Mouse (Mus musculus): ENCODE measurements around the gene Hist2h2aa1. TPM values are rescaled to one million over a fixed set of nuclear protein-coding genes. Genes with fewer than 3 reads are reported as not detected.

Gene Hist2h2aa1
- total RNA-seq, 2 experiments from 2014 or later: 10,813 TPM; not detected in 1

DNA sequence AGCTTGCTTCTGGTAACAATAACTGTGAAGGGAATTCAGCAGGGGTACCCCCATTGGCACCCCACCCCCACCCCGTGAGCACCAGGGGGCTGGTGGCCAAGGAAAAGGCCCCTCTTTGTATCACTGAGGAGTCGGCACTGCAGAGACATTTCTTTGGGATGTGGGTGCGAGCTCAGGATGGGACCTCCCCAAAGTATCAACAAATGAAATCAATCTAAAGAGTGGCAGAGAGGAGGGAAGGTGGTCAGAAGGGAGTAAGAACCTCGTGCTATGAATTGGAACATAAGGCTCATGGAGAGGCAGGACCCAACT, 3.7 kb downstream of the Hist2h2aa1 start:
- ATAC-seq (replicated peaks; ENCODE audit: poor library complexity): no peak

DNA sequence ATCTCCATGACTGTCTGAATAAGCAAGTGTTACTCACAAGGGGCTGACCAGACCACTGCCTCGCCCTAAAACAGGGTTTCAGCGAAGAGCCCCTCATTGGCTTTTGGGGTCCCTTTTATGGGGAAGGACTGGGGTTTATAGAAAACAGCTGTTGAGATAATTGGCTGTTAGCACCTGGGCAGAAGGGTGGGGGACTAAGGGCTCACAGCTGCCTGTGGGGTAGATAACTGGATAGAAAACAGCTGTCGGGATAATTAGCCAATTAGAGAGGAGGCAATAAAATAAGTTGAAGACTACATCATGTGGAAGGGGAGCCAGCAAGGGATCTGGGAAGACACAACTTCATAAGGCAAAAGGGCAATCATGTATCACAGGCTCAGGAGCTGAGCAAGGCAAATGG, 5.6 kb downstream of the Hist2h2aa1 start:
- ATAC-seq (replicated peaks; ENCODE audit: poor library complexity): no peak

DNA sequence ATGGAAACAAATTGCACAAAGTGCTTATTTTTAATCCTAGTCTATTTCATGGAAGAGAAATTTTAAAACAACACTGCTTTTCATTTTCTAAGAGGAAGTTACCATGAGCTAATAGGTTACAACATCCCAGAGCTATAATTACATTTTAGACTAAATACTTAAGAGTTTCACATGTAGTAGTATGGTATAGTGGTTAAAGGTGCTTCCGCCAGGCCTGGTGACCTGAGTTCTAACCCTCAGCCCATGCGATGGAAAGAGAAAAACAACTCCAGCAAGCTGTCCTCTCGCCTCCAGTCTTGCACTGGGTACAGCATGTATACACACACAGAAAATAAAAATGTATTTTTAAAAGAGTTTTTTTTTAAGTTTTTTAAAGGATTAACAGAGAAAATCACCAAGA, 6.5 kb downstream of the Hist2h2aa1 start:
- peak; percentile 30 for ATAC-seq (replicated peaks; ENCODE audit: poor library complexity)

DNA sequence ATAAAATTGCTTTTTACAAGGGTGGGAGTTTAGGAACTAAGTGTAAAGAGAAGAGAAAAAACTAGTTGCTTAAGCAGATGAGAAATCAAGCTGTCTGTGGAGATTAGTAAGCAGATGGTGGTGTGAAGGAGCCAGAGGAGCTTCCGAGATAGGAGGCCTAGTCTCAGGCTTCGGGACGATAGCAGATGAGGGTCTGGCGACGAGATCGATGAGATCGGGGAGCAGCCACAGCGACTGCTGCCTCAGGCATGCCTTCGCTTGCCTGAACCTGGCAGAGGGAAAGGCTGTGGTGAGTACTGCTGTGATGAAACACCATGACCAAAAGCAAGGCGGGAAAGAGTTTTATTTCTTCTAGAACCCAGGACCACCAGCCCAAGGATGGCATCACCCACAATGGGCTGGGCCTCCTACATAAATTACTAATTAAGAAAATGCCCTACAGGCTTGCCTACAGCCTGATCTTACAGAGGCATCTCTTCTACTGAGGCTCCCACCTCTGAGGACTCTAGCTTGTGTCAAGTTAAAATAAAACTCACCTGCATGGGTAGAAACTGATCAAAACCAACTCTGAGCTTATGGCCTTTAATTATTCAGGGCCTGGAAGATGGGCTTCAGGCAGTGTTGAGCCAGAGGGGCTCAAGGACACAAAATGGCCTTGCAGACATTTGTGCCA, 9.5 kb downstream of the Hist2h2aa1 start:
- peak; percentile 96 for ATAC-seq (replicated peaks; ENCODE audit: poor library complexity)

DNA sequence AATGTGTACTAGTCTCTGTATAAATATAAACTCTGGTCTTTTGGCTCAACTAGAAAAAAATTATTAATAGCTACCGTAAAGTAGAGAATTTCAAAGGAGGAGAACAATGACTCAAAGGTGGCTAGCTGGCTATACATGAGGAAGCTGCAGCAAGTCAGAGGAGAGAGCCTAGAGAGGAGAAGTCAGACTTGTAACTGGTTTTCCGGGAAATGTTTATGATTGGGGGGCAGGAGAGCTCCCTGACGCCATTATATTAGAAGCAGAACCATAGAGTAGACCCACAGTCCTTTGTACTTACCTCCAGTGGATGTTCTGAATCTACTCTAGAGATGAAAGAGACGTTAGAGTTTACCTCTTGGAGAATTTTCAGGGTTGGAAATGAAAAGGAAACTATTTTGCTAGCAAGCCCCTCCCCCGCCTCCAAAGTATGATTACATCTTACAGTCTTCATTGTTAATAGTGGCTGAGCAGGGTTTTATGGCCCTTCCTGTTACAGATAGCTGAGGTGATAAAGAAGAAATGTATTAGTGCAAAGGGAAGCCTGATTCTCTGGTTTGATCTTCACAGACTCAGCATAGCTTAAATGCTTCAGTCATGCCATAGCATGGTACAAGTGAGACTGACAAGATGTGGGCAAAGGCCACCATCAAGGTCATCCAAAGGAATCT, 10.8 kb downstream of the Hist2h2aa1 start:
- ATAC-seq (replicated peaks; ENCODE audit: poor library complexity): no peak

DNA sequence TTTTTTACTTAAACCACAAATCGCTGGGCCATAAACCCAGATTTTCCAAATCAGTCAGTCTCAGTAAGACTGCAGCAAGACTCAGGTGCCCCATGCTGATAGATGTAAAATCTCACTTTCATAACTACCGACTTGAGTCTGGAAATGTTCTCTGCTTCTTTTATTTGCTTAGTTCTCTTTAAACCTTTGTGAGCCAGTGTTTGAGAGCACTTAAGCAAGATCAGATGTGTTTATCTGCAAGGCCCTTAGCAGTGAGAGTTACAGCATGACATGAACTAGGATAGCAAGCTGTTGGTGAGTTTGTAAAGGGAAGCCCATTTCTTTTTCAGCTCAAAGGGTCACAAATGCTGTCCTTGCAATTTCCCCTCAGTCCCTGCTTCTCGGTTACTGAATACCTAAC, 11.9 kb downstream of the Hist2h2aa1 start:
- no peak for ATAC-seq (replicated peaks; ENCODE audit: poor library complexity)

DNA sequence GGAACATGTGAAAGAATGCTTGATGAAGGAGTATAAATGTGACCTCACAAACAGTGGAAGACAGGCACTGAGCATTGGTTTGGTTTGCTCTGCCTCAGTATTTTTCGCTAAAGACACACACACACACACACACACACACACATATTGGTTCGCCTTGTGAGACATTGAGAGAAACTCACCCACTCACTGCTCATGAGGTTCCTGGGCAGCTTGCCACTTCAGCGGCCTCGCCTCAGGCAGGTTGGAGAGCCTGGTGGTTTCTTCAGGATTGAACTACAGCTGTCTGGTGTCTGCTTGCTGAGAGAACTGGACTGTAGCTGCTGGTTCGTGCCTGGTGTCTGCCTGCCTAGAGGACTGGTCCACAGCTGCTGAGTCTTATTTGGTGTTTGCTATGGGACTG, 14.9 kb downstream of the Hist2h2aa1 start:
- no peak for ATAC-seq (replicated peaks; ENCODE audit: poor library complexity)

DNA sequence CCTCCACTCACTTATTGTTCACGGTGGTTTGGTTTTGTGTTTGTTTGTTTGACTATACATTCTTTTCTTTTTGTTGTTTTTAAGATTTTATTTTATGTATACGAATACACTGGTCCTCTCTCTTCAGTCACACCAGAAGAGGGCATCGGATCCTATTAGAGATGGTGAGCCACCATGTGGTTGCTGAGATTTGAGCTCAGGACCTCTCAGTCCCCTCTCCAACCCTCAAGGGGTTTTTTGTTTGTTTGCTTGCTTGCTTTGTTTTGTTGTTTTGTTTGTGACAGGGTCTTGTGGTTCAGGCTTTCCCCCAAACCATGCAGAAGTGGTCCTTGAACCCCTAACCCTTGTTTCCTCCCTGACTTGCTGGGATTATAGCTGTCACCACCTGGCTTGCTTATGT, 16.3 kb downstream of the Hist2h2aa1 start:
- ATAC-seq (replicated peaks; ENCODE audit: poor library complexity): no peak

DNA sequence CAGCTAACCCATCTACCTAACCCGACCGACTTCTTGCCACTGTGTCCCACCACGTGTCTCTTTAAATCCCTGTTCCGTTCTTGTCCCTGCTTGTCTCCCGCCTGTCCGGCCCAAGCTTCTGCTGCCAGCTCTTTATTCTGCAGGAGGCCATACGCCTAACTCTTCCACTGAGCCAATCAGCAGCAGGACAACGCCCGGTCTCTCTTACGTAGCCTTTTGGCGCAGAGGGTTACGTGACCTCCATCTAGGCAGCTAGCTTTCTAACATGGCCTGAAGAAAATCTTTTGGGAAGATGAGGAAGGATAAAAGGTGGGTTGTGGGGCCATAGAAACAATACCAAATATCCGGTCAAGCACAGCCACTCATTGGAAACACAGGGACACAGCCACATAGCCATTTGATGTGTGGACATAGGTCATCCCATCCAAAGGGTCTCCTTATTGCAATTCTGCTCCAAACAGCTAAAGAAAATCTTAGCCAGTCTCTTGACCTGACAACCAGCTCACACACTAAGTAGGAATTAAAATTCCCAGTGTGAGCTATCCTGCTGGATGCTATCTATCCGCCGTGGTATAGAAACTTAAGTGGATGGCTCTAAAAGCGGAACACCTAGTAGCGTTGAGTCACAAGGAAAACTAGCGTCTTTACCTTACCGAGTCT, 17.0 kb downstream of the Hist2h2aa1 start:
- ATAC-seq (replicated peaks; ENCODE audit: poor library complexity): peak; percentile 62

DNA sequence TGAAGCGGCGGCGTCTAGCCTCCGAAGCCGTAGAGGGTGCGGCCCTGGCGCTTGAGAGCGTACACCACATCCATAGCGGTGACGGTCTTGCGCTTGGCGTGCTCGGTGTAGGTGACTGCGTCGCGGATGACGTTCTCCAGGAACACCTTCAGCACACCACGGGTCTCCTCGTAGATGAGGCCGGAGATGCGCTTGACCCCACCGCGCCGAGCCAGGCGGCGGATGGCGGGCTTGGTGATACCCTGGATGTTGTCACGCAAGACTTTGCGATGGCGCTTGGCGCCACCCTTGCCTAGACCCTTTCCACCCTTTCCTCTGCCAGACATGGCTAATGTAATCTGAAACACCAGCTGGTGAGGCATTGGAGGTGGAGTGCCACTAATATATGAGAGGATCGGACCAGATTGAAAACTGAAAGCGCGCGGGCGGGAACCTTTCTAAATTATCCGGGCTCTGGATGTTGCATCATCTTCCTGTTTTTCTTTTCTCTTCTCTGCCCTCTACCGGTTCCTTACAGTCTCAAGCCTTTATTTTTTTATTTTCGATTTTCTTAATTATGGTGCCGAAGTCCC, 17.8 kb downstream of the Hist2h2aa1 start, which contains the start of gene Hist2h4:
TSS of gene Hist2h4 (minus strand) at position 333 of the 572 bp plus-strand sequence.
- peak; percentile 85 for ATAC-seq (replicated peaks; ENCODE audit: poor library complexity)

DNA sequence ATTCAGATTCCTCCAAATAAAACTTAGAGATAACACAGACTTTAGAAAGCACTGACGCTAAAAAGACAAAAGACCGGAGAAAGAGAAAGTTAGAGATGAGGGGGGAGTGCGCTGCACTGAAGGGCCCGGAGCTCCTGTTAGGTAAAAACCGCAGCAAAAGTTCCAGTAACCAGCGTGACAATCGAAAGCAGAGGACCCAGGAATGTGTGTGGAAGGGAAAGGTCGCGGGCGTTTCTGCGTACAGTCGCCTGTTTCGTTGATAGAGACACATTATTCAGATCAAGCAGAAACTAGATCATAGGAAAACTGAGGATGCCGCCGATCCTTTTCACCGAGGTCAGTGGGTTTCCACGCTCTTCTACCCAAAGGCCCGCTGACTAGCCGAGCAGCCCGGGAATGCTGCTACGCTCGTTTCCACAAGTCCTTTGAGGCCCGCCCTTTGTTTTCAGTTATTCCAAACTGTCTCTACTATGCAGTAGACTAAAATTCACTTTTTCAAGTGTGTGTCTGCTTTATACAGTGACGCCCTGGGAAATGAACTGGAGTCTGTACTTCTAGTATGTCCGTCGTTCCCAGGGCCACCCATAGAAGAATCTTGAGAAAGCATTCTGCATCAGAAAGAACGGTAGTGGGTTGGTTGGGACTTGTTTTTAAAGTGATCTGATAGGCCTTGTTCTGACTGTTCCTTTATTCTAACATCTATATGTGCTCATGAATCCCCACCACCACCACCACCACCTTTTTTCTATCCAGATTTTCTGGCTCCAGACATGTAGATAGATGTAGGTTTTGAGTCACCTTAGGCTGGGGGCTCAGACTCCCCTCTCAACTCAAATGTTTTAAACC, 18.5 kb downstream of the Hist2h2aa1 start:
- peak; percentile 12; the same call in 1 of the 2 replicates for ATAC-seq (replicated peaks; ENCODE audit: poor library complexity)

DNA sequence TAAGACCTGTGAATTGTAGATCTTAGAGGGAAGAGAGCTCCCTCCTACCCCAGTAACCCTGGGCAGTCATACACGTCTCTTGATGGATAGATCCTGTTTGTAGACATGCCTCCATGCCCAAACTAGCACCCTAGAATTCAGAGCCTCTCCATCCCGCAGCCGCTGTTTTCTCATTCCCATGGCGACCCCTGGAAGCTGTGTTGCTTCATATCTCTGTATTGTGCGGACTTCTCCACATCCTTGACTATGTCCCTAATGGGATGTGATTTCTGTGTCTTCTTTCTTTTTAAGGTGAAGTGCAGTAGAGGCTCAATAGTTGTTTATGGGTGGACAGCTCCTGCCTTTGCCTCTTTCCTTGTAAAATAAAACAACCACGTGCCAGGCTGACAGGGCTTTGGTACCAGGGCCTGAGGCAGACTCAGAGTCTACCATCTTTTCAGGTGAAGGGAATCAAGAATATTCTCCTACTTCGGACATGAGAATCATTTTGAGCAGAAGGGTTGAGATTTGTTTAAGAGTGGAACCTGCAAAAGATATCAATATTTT, 19.2 kb downstream of the Hist2h2aa1 start:
- no peak for ATAC-seq (replicated peaks; ENCODE audit: poor library complexity)

DNA sequence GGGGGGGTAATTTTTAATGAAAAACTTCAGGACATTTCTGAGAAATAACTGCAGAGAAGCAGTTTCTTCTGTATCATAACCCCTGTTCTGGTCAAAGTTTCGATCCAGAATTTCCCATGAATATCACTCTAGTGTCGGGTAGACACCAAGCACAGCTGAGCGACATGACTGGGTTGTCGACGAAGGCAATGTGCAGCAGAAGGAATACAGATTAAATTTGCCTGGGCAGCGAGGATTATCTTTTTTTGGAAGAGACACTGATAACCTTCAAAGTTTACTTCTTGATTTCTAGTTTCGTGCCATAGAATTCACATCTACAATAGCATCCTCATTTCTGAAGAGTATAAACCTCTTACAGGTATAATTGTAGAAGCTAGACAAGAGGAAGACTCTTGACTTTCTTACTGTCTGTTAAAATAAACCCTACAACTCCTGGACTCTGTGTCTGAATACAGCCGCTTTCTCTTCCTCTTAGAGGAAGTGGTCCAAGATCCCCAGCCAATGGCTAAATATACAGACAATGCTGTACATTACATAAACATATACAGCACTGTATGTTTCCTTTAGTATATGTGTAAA, 20.9 kb downstream of the Hist2h2aa1 start:
- no peak for ATAC-seq (replicated peaks; ENCODE audit: poor library complexity)

DNA sequence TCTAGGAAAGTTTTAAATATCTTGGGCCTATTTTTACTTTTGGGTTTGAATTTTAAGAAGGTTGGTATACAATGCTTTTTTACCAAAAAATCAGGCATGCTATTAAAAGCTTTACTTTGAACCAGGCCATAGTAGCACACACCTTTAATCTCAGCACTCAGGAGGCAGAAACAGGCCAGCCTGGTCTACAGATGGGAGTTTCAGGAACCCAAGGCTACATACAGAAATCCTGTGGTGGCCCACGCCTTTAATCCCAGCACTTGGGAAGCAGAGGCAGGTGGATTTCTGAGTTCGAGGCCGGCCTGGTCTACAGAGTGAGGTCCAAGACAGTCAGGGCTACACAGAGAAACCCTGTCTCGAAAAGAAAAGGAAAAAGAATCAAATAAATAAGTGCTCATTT, 22.2 kb downstream of the Hist2h2aa1 start:
- no peak for ATAC-seq (replicated peaks; ENCODE audit: poor library complexity)

DNA sequence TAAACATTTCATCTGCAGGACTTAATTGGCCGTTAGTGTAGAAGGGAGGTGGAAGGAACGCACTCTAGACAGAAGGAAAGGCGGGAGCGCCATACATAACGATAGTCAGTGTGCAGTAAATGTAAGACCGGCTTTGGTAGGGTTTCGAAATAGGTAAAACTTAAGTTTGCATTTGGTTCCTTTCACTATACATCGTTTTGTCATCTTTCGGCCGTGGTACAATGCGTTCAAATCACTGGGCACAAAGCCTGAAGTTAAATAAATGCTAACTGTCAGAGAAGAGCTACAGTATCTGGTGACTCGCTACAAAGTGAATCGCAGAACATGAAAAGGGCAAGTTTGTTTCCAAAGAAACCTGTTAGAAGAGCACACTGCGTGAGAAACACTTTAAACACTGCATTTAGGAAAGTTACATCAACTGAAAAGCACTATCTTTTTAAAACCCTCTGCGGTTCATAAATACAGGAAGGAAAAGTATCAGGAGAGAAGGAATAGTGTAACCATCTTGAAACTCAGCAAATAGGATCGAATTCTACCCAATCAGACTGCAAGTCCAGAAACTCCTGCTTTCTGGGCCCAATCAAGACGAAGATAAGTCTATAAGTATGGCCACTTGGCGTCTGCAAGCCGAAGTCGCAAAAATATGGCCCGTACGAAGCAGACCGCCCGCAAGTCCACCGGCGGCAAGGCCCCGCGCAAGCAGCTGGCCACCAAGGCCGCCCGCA, 22.9 kb downstream of the Hist2h2aa1 start, which contains the start of gene Hist2h3b:
TSS of gene Hist2h3b (plus strand) at position 604 of the 725 bp plus-strand sequence.
- peak; percentile 40 for ATAC-seq (replicated peaks; ENCODE audit: poor library complexity)

DNA sequence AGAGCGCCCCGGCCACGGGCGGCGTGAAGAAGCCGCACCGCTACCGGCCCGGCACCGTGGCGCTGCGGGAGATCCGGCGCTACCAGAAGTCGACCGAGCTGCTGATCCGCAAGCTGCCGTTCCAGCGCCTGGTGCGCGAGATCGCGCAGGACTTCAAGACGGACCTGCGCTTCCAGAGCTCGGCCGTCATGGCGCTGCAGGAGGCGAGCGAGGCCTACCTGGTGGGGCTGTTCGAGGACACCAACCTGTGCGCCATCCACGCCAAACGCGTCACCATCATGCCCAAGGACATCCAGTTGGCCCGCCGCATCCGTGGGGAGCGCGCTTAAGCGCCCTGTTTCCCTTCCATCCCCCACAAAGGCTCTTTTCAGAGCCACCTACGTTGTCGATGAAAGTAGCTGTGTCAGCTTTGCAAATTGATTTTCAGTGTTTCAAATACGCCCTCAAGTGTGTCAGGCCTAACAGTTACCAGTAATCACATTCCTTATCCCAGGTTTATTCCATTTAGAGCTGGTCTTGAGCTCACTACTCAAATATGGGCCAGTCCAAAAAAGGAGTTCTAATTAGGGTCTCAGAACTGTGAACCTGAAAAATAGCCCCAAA, 23.6 kb downstream of the Hist2h2aa1 start:
- ATAC-seq (replicated peaks; ENCODE audit: poor library complexity): peak; percentile 26

DNA sequence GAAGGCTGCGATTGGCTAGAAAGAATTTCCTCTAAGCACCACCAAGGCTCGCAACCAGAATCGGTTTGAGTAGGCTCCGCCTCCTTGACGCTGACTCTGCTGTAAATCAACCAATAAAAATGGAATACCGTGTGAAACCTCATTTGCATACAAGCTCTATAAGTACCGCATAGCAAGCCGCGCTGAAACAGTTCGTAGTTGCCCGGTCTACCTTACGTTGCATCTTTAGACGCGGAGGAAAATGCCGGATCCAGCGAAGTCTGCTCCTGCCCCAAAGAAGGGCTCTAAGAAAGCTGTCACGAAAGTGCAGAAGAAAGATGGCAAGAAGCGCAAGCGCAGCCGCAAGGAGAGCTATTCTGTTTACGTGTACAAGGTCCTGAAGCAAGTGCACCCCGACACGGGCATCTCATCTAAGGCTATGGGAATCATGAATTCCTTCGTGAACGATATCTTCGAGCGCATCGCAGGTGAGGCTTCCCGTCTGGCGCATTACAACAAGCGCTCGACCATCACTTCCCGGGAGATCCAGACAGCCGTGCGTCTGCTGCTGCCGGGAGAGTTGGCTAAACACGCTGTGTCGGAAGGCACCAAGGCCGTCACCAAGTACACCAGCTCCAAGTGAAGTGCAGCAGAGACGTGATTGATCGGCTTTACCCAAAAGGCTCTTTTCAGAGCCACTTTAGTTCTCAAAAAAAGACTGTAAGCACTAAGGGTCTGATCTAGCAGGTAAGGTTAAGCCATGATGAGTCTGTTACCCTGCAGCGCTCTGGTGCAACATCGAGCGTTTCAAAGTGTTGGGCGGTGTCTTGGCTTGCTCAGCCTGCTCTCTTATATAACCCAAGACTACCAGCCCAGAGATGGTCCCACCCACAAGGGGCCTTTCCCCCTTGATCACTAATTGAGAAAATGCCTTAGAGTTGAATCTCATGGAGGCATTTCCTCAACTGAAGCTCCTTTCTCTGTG, 24.5 kb downstream of the Hist2h2aa1 start, which contains the start of gene Hist2h2bb:
TSS of gene Hist2h2bb (plus strand) at position 242 of the 964 bp plus-strand sequence.
- peak; percentile 81 for ATAC-seq (replicated peaks; ENCODE audit: poor library complexity)
